Mouse (Mus musculus): ENCODE measurements around the gene Exoc7. TPM values are rescaled to one million over a fixed set of nuclear protein-coding genes. Genes with fewer than 3 reads are reported as not detected.
"Not testable (repeated sequence)": the region's sequence is repeated elsewhere in the genome, so short reads cannot be mapped to it uniquely, and the experiment has no call there.

Exoc7 gene
- polyA plus RNA-seq, 1 experiment from 2014 or later, result 47.4 TPM

DNA sequence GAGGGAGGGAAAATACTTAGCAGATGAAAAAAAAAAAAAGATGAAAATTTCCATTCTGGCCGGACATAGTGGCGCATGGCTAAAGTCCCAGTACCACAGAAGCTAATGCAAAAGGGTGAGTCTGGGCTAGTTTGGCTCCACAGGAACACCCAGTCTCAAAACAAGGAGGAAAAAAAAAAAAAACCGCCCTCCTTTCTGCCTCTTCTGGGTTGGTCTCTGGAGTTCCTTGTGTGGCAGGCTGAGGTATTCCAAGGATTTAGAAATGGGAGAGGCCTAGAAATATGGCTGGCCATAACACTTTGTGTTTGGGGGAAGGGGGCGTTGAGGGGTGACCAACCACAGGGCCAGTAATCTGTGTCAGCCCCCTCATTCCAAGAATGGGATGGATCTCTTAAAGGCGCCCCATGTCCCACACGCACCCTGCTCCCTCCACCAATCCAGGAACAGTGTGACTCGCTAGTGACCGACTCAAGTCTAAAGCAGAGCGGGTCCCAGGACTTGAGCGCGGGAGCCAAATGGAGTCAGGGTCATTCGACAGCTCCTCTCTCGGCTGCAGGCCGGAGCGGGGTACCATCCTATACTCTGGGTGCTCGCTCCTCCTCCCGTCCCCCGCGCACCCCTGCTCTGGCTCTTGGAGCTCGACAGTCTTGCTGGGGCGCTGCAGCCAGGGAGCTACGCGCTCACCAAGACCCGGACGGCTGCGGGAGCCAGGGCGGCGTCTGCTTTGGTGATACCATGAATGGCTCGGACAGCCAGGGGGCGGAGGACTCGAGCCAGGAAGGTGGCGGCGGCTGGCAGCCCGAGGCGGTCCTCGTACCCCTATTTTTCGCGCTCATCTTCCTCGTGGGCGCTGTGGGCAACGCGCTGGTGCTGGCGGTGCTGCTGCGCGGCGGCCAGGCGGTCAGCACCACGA, 26.0 kb downstream of the Exoc7 start, which contains the start of gene Galr2:
Galr2 (plus strand) TSS at position 189 of the 913 bp plus-strand sequence.
- Histone ChIP-seq H3K4me3 (ENCODE audit: low read depth, low read length) (peak within 1 kb of the TSS; percentile 36), H3K27ac (ENCODE audit: low read depth, low read length) (no peak within 1 kb of the TSS), H3K9me3 (ENCODE audit: control insufficient read depth, low read length) (no peaks in the 10 kb centered on the region), H3K4me1 (replicated peaks; ENCODE audit: control insufficient read depth, insufficient read depth, low read length) (peaks cover 6% of the 10 kb centered on the region), H3K9ac (ENCODE audit: low read depth, low read length) (no peak within 1 kb of the TSS), H3K36me3 (ENCODE audit: control insufficient read depth, insufficient read depth, low read length) (no peaks in the 10 kb centered on the region), H3K27me3 (replicated peaks; ENCODE audit: control insufficient read depth, insufficient read depth, low read length) (peaks cover 61% of the 10 kb centered on the region), H3K4me2 (peak within 1 kb of the TSS; percentile 55)
- DNase-seq (ENCODE audit: low spot score), result no peak
- WGBS, result 10% methylated on average over 48 of the region's 48 CpGs
- no peak for ATAC-seq (replicated peaks; ENCODE audit: low FRiP score)

DNA sequence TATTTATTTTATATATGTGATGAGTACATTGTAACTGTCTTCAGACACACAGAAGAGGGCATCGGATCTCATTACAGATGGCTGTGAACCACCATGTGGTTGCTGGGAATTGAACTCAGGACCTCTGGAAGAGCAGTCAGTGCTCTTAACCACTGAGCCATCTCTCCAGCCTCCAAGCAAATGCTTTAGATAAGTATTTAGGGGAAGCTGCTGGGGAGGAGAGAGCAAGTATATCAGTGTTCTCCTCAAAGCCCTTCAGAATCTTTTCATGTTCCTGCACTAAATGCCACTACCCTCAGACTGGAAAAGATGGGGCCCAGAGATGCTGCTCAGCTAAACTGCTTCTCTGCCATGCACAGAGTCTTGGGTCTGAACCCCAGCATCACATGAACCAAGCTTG, 29.8 kb downstream of the Exoc7 start:
- DNase-seq (ENCODE audit: low spot score); H3K27ac ChIP-seq (ENCODE audit: low read depth, low read length); H3K9me3 ChIP-seq (ENCODE audit: control insufficient read depth, low read length); ATAC-seq (replicated peaks; ENCODE audit: low FRiP score); H3K4me3 ChIP-seq (ENCODE audit: low read depth, low read length); H3K36me3 ChIP-seq (ENCODE audit: control insufficient read depth, insufficient read depth, low read length); H3K9ac ChIP-seq (ENCODE audit: low read depth, low read length); H3K4me2 ChIP-seq: not testable (repeated sequence)
- WGBS, result 83% methylated on average over 1 of the region's 1 CpGs
- Histone ChIP-seq H3K27me3 (replicated peaks; ENCODE audit: control insufficient read depth, insufficient read depth, low read length) (peaks cover 24% of the 10 kb centered on the region), H3K4me1 (replicated peaks; ENCODE audit: control insufficient read depth, insufficient read depth, low read length) (peaks cover 18% of the 10 kb centered on the region)

DNA sequence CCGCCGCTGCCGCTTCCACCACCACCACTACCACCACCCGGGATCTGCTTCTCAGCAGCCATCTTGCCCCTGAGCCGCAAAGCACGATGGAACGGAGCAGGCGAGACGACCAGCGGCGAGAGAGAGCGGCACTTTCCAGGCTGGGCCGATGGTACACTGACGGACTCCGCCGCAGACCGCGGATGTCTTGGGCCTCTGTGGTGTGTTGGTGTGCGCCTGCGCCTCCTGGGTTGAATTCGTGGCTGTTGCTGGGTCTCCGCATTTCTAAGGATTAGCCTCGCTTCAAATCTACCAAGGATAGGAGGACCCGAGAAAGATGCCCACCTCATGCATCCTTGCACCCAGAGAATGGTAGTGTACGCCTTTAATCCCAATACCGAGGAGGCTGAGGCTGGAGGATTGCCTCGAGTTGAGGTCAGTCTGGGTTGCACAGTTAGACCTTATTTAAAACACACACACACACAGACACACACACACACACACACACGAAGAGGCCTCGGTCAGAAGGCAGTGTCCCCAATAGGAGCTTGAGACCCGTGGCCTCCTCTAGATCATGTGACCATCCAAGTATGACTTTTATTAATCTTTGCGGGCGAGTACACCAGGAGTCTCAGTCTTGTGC, 32.9 kb downstream of the Exoc7 start, which contains the start of gene Srp68:
Srp68 (minus strand) TSS at position 173 of the 622 bp plus-strand sequence.
- Histone ChIP-seq H3K9me3 (ENCODE audit: control insufficient read depth, low read length) (no peaks in the 10 kb centered on the region), H3K4me3 (ENCODE audit: low read depth, low read length) (peak within 1 kb of the TSS; percentile 88), H3K4me2 (peak within 1 kb of the TSS; percentile 96), H3K4me1 (replicated peaks; ENCODE audit: control insufficient read depth, insufficient read depth, low read length) (peaks cover 18% of the 10 kb centered on the region), H3K9ac (ENCODE audit: low read depth, low read length) (peak within 1 kb of the TSS; percentile 90), H3K27me3 (replicated peaks; ENCODE audit: control insufficient read depth, insufficient read depth, low read length) (no peaks in the 10 kb centered on the region), H3K36me3 (ENCODE audit: control insufficient read depth, insufficient read depth, low read length) (peaks cover 23% of the 10 kb centered on the region), H3K27ac (ENCODE audit: low read depth, low read length) (peak within 1 kb of the TSS; percentile 79)
- 3% methylated on average over 32 of the region's 32 CpGs for WGBS
- peak; percentile 93 for DNase-seq (ENCODE audit: low spot score)
- peak; percentile 96 for ATAC-seq (replicated peaks; ENCODE audit: low FRiP score)

DNA sequence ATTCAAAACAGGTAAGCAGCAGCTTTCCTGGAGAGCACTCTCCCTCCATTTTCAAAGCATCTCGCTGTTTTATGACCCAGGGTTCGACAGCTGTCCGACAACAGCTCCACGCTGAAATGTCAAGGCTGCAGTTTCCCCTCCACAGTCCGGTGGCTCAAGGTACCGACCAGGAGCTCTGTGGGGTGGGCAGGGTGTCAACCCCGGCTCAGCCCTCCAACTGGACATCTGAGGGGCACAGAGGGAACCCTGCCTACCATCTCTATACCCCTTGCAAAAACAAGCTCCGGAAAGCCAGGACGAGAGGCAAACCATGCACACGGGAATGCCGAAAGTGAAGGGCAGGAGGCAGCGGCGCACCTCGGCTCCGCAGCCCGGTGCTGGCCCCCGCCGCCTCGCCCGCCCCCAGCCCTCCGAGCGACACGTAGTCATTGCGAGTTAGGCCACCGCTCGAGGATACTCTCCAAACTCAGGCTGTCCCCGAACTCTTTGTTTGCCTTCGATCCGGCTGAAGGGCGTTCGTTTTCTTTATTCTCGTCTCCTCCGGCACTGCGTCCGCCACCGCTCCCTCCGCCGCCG, 33.5 kb downstream of the Exoc7 start:
- ATAC-seq (replicated peaks; ENCODE audit: low FRiP score), result peak; percentile 59
- H3K27ac ChIP-seq (ENCODE audit: low read depth, low read length), result peak overlapping the region; percentile 79
- H3K36me3 ChIP-seq (ENCODE audit: control insufficient read depth, insufficient read depth, low read length), result peaks cover 23% of the 10 kb centered on the region
- peak overlapping the region; percentile 90 for H3K9ac ChIP-seq (ENCODE audit: low read depth, low read length)
- H3K9me3 ChIP-seq (ENCODE audit: control insufficient read depth, low read length), result no peaks in the 10 kb centered on the region
- H3K27me3 ChIP-seq (replicated peaks; ENCODE audit: control insufficient read depth, insufficient read depth, low read length), result no peaks in the 10 kb centered on the region
- peak overlapping the region; percentile 88 for H3K4me3 ChIP-seq (ENCODE audit: low read depth, low read length)
- H3K4me1 ChIP-seq (replicated peaks; ENCODE audit: control insufficient read depth, insufficient read depth, low read length), result peaks cover 18% of the 10 kb centered on the region
- DNase-seq (ENCODE audit: low spot score), result no peak
- under 1% methylated on average over 39 of the region's 39 CpGs for WGBS
- peak overlapping the region; percentile 96 for H3K4me2 ChIP-seq

DNA sequence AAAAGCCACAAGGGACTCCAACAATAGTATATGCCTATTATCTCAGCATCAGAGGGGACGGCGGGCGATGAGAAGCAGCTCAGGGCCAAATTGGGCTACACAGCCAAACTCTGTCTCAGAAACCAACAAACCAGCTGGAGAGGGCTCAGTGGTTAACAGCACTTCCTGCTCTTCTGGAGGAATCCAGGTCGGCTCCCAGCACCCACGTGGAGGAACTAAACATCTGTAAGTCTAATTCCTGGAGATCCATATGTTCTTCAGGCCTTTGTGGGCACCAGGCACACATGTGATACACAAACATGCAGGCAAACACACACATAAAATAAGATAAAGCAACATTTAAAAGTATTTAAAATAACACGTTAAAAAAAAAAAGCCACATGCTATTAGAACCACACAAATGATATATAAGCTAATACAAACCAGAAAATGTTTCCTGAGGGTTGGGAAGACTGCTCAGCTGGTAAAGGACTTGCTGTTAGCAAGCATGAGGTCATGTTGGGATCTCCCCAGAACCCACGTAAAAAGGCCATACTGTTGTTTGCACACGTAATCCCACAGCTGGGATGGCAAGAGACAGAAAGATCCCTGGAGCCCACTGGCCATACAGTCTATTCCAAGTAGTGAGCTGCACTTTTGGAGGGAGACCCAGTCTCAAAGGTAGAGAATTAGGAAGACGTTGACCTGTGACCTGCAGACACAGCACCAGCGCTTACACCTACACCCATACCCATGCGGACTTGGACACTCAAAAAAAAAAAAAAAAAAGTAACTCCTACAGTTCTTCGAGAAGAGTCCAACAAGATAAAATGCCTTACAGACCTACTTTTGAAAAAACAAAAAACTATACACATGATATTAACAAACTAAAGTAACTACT, 34.2 kb downstream of the Exoc7 start:
- Histone ChIP-seq H3K4me1 (replicated peaks; ENCODE audit: control insufficient read depth, insufficient read depth, low read length) (peaks cover 18% of the 10 kb centered on the region), H3K9me3 (ENCODE audit: control insufficient read depth, low read length) (no peaks in the 10 kb centered on the region), H3K9ac (ENCODE audit: low read depth, low read length) (peak overlapping the region; percentile 90), H3K27ac (ENCODE audit: low read depth, low read length) (peak overlapping the region; percentile 19; the same call in 1 of the 2 replicates), H3K36me3 (ENCODE audit: control insufficient read depth, insufficient read depth, low read length) (peaks cover 30% of the 10 kb centered on the region), H3K27me3 (replicated peaks; ENCODE audit: control insufficient read depth, insufficient read depth, low read length) (no peaks in the 10 kb centered on the region), H3K4me3 (ENCODE audit: low read depth, low read length) (peak overlapping the region; percentile 88), H3K4me2 (peak overlapping the region; percentile 96)
- ATAC-seq (replicated peaks; ENCODE audit: low FRiP score) (no peak), DNase-seq (ENCODE audit: low spot score) (no peak)
- WGBS, result 34% methylated on average over 12 of the region's 12 CpGs

DNA sequence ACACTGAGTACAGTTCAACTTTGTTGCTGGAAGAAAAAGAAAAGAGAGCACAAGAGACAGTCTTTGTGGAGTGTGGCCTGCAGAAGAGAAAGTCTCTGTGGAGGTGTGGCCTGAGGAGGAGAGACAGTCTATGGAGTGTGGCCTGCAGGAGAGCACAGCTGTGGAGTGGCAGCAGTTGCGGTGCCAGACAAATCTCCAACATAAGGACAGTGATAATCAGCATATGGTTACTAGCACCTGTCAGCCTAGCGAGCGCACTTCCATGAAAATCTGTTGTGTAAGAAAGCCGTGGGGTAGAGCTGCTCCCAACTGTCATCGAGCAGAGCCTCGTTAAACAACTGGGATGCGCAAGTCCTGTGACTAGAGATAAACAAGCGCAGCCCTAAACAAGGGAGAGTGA, 37.5 kb downstream of the Exoc7 start:
- H3K27me3 ChIP-seq (replicated peaks; ENCODE audit: control insufficient read depth, insufficient read depth, low read length), result no peaks in the 10 kb centered on the region
- 87% methylated on average over 8 of the region's 8 CpGs for WGBS
- no peak overlapping the region for H3K27ac ChIP-seq (ENCODE audit: low read depth, low read length)
- ATAC-seq (replicated peaks; ENCODE audit: low FRiP score) (no peak), DNase-seq (ENCODE audit: low spot score) (no peak)
- no peak overlapping the region for H3K4me3 ChIP-seq (ENCODE audit: low read depth, low read length)
- no peak overlapping the region for H3K4me2 ChIP-seq
- H3K9ac ChIP-seq (ENCODE audit: low read depth, low read length), result no peak overlapping the region
- peaks cover 21% of the 10 kb centered on the region for H3K4me1 ChIP-seq (replicated peaks; ENCODE audit: control insufficient read depth, insufficient read depth, low read length)
- peaks cover 55% of the 10 kb centered on the region for H3K36me3 ChIP-seq (ENCODE audit: control insufficient read depth, insufficient read depth, low read length)
- H3K9me3 ChIP-seq (ENCODE audit: control insufficient read depth, low read length), result no peaks in the 10 kb centered on the region

DNA sequence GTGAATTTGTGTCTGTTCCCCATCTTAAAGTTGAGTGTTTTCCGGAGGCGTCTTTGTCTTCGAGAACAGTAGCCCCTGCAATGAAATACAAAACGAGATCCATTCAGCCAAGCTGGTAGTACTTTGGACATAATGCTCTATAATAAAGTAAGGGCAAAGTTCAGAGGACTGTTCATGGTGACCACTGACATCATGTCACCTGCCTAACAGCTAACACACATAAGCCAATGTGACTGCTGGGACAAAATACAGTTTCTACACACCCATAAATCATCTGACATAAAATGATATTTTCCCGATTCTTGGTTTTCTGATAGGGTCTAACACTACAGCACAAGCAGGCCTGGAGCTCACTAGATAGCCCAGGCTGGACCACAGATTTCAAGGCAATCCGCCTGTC, 38.7 kb downstream of the Exoc7 start:
- Histone ChIP-seq H3K9me3 (ENCODE audit: control insufficient read depth, low read length) (no peaks in the 10 kb centered on the region), H3K9ac (ENCODE audit: low read depth, low read length) (no peak overlapping the region), H3K4me1 (replicated peaks; ENCODE audit: control insufficient read depth, insufficient read depth, low read length) (peaks cover 20% of the 10 kb centered on the region), H3K27ac (ENCODE audit: low read depth, low read length) (no peak overlapping the region), H3K27me3 (replicated peaks; ENCODE audit: control insufficient read depth, insufficient read depth, low read length) (no peaks in the 10 kb centered on the region), H3K36me3 (ENCODE audit: control insufficient read depth, insufficient read depth, low read length) (peaks cover 66% of the 10 kb centered on the region), H3K4me3 (ENCODE audit: low read depth, low read length) (no peak overlapping the region), H3K4me2 (no peak overlapping the region)
- DNase-seq (ENCODE audit: low spot score) (no peak), ATAC-seq (replicated peaks; ENCODE audit: low FRiP score) (no peak)
- 94% methylated on average over 6 of the region's 6 CpGs for WGBS

DNA sequence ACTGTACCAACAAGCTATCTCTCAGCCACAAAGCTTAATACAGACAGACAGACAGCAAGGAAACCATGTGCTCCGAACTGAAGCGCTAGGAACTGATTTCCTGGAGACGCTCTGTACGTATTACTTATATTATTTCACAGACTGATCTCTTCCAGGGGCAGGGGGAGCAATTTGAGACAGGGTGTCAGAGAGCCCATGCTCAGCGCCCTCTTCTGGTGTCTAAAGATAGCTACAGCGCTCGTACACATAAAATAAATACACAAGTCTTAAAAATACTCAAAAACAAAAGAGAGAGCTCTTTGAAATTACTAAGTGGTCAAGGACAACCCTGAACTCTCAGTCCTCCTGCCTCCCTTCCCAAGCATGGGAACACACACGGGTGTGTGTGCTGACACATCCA, 39.4 kb downstream of the Exoc7 start:
- 83% methylated on average over 8 of the region's 8 CpGs for WGBS
- Histone ChIP-seq H3K4me3 (ENCODE audit: low read depth, low read length) (no peak overlapping the region), H3K27me3 (replicated peaks; ENCODE audit: control insufficient read depth, insufficient read depth, low read length) (no peaks in the 10 kb centered on the region), H3K36me3 (ENCODE audit: control insufficient read depth, insufficient read depth, low read length) (peaks cover 72% of the 10 kb centered on the region), H3K9ac (ENCODE audit: low read depth, low read length) (no peak overlapping the region), H3K4me1 (replicated peaks; ENCODE audit: control insufficient read depth, insufficient read depth, low read length) (peaks cover 15% of the 10 kb centered on the region), H3K9me3 (ENCODE audit: control insufficient read depth, low read length) (no peaks in the 10 kb centered on the region), H3K4me2 (no peak overlapping the region), H3K27ac (ENCODE audit: low read depth, low read length) (no peak overlapping the region)
- no peak for DNase-seq (ENCODE audit: low spot score)
- ATAC-seq (replicated peaks; ENCODE audit: low FRiP score), result no peak

All from liver, embryonic 11.5 days (tissue).